Mouse (Mus musculus): ENCODE measurements around the gene Zfp691. TPM values are rescaled to one million over a fixed set of nuclear protein-coding genes. Genes with fewer than 3 reads are reported as not detected.

Gene Zfp691
- polyA plus RNA-seq, 1 experiment from 2014 or later = 7.1 TPM

DNA sequence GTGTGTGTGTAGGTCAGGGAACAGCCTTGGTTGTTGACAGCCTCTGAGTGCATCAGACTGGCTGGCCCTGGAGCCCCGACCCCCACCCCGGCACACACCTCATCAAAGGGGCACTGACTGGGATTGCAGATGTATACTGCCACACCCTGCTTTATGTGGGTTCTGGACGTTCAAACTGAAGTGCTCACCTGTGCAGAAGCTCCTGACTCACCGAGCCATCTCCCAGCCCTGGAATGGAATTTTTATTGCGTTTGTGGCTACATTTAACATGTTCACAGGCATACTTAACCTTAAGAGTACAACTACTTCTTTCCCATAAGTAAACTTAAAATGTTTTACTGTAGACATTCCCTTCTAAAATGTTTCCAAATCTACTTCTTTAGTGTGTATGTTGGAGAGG, 16.1 kb downstream of the Zfp691 start:
- H3K9me3 ChIP-seq (ENCODE audit: control insufficient read depth, low read length) = no peaks in the 10 kb centered on the region

DNA sequence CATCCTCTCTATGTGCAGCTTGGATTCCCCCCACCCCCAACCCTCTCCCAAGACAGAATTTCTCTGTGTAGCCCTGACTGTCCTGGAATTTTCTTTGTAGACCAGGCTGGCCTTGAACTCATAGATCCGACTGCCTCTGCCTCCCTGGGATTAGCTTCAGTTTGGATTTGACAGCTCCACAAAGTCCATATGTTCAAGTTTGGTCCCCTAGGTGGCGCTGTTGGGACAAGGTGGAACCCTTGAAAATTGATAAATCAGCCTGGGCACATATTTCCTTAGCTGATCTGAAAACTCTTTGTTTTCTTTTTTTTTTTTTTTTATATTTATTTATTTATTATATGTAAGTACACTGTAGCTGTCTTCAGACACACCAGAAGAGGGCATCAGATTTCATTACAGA, 16.8 kb downstream of the Zfp691 start:
- Histone ChIP-seq H3K9ac (replicated peaks; ENCODE audit: low read length) (no peak overlapping the region), H3K4me2 (ENCODE audit: low read length) (no peak overlapping the region), H3K4me3 (replicated peaks; ENCODE audit: low read depth, low read length) (no peak overlapping the region), H3K4me1 (ENCODE audit: control insufficient read depth, insufficient read depth, low read length) (no peaks in the 10 kb centered on the region), H3K27me3 (ENCODE audit: control insufficient read depth, insufficient read depth, low read length) (no peaks in the 10 kb centered on the region), H3K36me3 (ENCODE audit: control insufficient read depth, insufficient read depth, low read length) (no peaks in the 10 kb centered on the region), H3K27ac (replicated peaks; ENCODE audit: low read depth, low read length) (no peak overlapping the region), H3K9me3 (ENCODE audit: control insufficient read depth, low read length) (no peaks in the 10 kb centered on the region)
- DNase-seq (peak; percentile 63), ATAC-seq (ENCODE audit: low FRiP score, low TSS enrichment) (no peak)
- 35% methylated on average over 2 of the region's 2 CpGs for WGBS

More for the DNA sequence above, 16.1 kb downstream of the Zfp691 start:
- no peak overlapping the region for H3K4me2 ChIP-seq (ENCODE audit: low read length)
- no peaks in the 10 kb centered on the region for H3K4me1 ChIP-seq (ENCODE audit: control insufficient read depth, insufficient read depth, low read length)
- 83% methylated on average over 5 of the region's 5 CpGs for WGBS
- H3K9ac ChIP-seq (replicated peaks; ENCODE audit: low read length) = no peak overlapping the region
- no peaks in the 10 kb centered on the region for H3K27me3 ChIP-seq (ENCODE audit: control insufficient read depth, insufficient read depth, low read length)
- no peak overlapping the region for H3K4me3 ChIP-seq (replicated peaks; ENCODE audit: low read depth, low read length)
- DNase-seq (no peak), ATAC-seq (ENCODE audit: low FRiP score, low TSS enrichment) (no peak)
- H3K27ac ChIP-seq (replicated peaks; ENCODE audit: low read depth, low read length) = no peak overlapping the region
- no peaks in the 10 kb centered on the region for H3K36me3 ChIP-seq (ENCODE audit: control insufficient read depth, insufficient read depth, low read length)

DNA sequence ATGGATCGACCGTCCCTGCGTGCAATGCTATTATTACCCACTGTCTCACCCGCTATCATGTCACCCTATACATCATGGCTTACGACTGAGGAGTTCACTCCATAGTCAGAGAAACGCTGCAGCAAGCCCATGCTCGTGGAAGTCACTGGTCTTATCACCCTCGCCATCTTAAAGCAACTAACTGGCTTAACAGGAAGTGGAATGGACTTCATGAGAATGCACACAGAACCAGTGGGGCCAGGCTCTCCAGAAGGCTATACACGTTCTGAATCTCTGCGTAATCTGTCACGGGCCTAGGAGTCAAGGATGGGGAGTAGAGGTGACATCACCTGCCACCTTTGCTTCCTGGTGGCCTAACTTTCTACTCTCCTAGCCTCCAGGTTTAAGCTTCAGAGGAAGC, 25.3 kb downstream of the Zfp691 start:
- Histone ChIP-seq H3K36me3 (ENCODE audit: control insufficient read depth, insufficient read depth, low read length) (no peaks in the 10 kb centered on the region), H3K9ac (replicated peaks; ENCODE audit: low read length) (no peak overlapping the region), H3K9me3 (ENCODE audit: control insufficient read depth, low read length) (no peaks in the 10 kb centered on the region), H3K27ac (replicated peaks; ENCODE audit: low read depth, low read length) (no peak overlapping the region), H3K4me2 (ENCODE audit: low read length) (no peak overlapping the region), H3K4me1 (ENCODE audit: control insufficient read depth, insufficient read depth, low read length) (no peaks in the 10 kb centered on the region), H3K27me3 (ENCODE audit: control insufficient read depth, insufficient read depth, low read length) (no peaks in the 10 kb centered on the region), H3K4me3 (replicated peaks; ENCODE audit: low read depth, low read length) (no peak overlapping the region)
- 90% methylated on average over 11 of the region's 11 CpGs for WGBS
- DNase-seq (no peak), ATAC-seq (ENCODE audit: low FRiP score, low TSS enrichment) (no peak)

DNA sequence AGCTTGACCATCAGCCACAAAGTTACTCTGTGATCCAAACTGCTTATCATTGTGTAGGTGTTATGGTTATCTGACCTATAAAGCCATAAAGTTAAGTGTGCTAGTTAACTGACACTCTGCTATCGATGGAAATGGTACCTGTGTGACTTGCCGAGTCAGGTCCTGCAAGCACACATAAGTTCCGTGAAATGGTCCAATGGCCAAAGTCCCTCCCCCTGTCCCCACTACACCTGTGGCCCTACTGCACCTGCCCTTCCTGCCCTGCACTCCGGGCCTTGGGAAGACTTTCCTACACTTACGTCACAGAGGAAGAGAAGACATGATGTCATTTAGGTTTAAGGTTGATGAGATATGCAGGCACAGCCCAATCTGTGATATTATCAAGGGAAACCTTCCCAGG, 26.6 kb downstream of the Zfp691 start:
- Histone ChIP-seq H3K36me3 (ENCODE audit: control insufficient read depth, insufficient read depth, low read length) (no peaks in the 10 kb centered on the region), H3K4me3 (replicated peaks; ENCODE audit: low read depth, low read length) (no peak overlapping the region), H3K27ac (replicated peaks; ENCODE audit: low read depth, low read length) (no peak overlapping the region), H3K4me2 (ENCODE audit: low read length) (no peak overlapping the region), H3K27me3 (ENCODE audit: control insufficient read depth, insufficient read depth, low read length) (no peaks in the 10 kb centered on the region), H3K9me3 (ENCODE audit: control insufficient read depth, low read length) (no peaks in the 10 kb centered on the region), H3K9ac (replicated peaks; ENCODE audit: low read length) (no peak overlapping the region), H3K4me1 (ENCODE audit: control insufficient read depth, insufficient read depth, low read length) (no peaks in the 10 kb centered on the region)
- DNase-seq = no peak
- ATAC-seq (ENCODE audit: low FRiP score, low TSS enrichment) = no peak
- WGBS = 89% methylated on average over 5 of the region's 5 CpGs

DNA sequence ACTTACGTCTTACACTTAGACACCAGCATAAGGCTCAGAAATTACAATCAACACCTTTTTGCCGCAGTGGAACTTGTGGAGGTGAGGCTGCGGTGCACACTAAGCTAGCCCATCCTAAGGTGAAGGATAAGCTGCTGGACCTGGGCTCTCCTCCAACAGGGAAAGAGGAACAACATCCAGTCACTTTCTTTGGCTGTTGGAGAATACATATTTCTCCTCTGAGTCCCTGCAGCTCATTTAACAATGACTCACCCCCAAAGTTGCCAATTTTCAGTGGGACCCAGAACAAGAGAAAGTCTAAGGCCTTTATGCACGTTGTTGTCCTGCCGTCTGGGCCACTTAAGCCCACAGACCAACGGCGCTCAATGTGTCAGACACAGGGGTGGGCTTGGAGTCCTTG, 27.2 kb downstream of the Zfp691 start:
- ATAC-seq (ENCODE audit: low FRiP score, low TSS enrichment) (no peak), DNase-seq (no peak)
- Histone ChIP-seq H3K27ac (replicated peaks; ENCODE audit: low read depth, low read length) (no peak overlapping the region), H3K4me1 (ENCODE audit: control insufficient read depth, insufficient read depth, low read length) (no peaks in the 10 kb centered on the region), H3K4me2 (ENCODE audit: low read length) (no peak overlapping the region), H3K9ac (replicated peaks; ENCODE audit: low read length) (no peak overlapping the region), H3K9me3 (ENCODE audit: control insufficient read depth, low read length) (no peaks in the 10 kb centered on the region), H3K27me3 (ENCODE audit: control insufficient read depth, insufficient read depth, low read length) (no peaks in the 10 kb centered on the region), H3K36me3 (ENCODE audit: control insufficient read depth, insufficient read depth, low read length) (no peaks in the 10 kb centered on the region), H3K4me3 (replicated peaks; ENCODE audit: low read depth, low read length) (no peak overlapping the region)
- 88% methylated on average over 7 of the region's 7 CpGs for WGBS

DNA sequence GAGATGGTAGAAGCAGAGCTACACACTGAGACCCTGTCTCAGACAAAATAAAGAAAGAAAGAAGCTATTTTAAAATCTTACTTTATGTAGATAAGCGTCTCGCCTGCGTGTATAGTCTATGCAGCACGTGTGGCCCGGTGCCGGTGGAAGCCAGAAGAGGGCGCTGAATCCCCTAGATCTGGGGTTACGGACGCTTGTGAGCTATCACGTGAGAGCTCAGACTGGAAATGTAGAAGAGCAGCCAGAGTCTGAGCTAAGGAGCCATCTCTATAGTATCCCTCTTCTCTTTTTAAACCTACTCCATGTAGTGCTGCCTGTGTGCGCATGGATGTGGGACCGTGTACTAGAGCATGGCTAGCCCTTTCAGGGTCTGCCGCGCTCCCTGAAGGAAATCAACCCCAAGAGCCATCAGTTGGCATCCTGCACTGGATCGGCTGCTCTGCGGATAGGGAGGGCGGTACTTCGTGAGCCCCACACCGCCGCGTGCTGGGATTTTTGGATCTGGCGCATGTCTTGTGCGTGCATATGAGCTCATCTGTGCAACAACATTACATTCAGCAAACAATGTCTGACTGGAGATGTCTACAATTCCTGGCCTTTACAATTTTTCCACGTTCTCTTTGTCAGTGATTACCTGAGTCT, 31.6 kb downstream of the Zfp691 start:
- 21% methylated on average over 24 of the region's 24 CpGs for WGBS
- peak overlapping the region; percentile 49 for H3K4me2 ChIP-seq (ENCODE audit: low read length)
- peak overlapping the region; percentile 55; the same call in 1 of the 2 replicates for H3K27ac ChIP-seq (replicated peaks; ENCODE audit: low read depth, low read length)
- peaks cover 5% of the 10 kb centered on the region; the same call in 1 of the 2 replicates for H3K4me1 ChIP-seq (ENCODE audit: control insufficient read depth, insufficient read depth, low read length)
- no peaks in the 10 kb centered on the region for H3K27me3 ChIP-seq (ENCODE audit: control insufficient read depth, insufficient read depth, low read length)
- no peaks in the 10 kb centered on the region for H3K9me3 ChIP-seq (ENCODE audit: control insufficient read depth, low read length)
- H3K4me3 ChIP-seq (replicated peaks; ENCODE audit: low read depth, low read length) = peak overlapping the region; percentile 19; the same call in 1 of the 2 replicates
- peak; percentile 87 for DNase-seq
- no peaks in the 10 kb centered on the region for H3K36me3 ChIP-seq (ENCODE audit: control insufficient read depth, insufficient read depth, low read length)
- peak; percentile 51; the same call in 1 of the 2 replicates for ATAC-seq (ENCODE audit: low FRiP score, low TSS enrichment)
- H3K9ac ChIP-seq (replicated peaks; ENCODE audit: low read length) = no peak overlapping the region

DNA sequence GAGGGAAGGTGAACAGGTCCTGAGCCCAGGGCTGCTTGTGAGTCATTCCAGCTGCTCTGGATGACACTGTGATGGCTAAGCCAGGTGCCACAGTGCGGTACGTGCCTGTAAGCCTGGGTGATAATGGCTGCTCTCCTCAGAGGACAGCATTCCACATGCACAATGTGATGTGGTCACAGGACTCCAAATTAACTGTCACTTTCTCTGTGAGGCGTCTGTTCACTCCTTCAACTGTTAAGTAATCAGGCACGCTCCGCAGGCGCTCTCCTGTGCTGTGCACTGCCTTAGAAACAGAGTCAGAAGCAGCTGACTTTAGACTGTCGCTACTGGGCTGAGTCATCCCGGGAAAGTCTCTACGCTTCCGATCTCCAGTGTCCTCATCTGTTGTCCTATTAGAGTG, 32.8 kb downstream of the Zfp691 start:
- Histone ChIP-seq H3K36me3 (ENCODE audit: control insufficient read depth, insufficient read depth, low read length) (peaks cover 8% of the 10 kb centered on the region), H3K4me1 (ENCODE audit: control insufficient read depth, insufficient read depth, low read length) (peaks cover 5% of the 10 kb centered on the region; the same call in 1 of the 2 replicates), H3K9me3 (ENCODE audit: control insufficient read depth, low read length) (no peaks in the 10 kb centered on the region), H3K4me3 (replicated peaks; ENCODE audit: low read depth, low read length) (no peak overlapping the region), H3K4me2 (ENCODE audit: low read length) (no peak overlapping the region), H3K9ac (replicated peaks; ENCODE audit: low read length) (no peak overlapping the region), H3K27me3 (ENCODE audit: control insufficient read depth, insufficient read depth, low read length) (no peaks in the 10 kb centered on the region), H3K27ac (replicated peaks; ENCODE audit: low read depth, low read length) (no peak overlapping the region)
- no peak for DNase-seq
- no peak for ATAC-seq (ENCODE audit: low FRiP score, low TSS enrichment)
- WGBS = 56% methylated on average over 10 of the region's 10 CpGs

DNA sequence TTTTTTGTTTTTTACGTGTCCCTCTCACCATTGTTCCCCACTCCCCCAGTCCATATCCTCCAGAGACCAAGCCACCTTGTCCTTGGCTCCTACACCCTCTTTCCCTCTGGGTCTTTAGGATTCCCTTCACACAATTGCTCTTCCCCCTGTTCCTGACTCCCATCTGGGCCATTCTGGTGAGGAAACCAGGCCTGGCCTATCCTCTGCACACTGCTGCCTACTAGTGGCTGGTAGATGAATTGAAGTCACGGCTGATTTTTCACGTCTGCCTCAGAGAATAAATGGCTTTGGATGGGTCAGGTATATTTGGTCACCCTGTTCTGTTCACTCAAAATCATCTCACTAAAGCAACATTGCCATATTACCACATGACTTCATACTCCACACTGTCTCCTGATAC, 33.9 kb downstream of the Zfp691 start:
- DNase-seq (peak; percentile 30), ATAC-seq (ENCODE audit: low FRiP score, low TSS enrichment) (no peak)
- 52% methylated on average over 3 of the region's 3 CpGs for WGBS
- H3K4me2 ChIP-seq (ENCODE audit: low read length) = no peak overlapping the region
- no peaks in the 10 kb centered on the region for H3K27me3 ChIP-seq (ENCODE audit: control insufficient read depth, insufficient read depth, low read length)
- no peak overlapping the region for H3K27ac ChIP-seq (replicated peaks; ENCODE audit: low read depth, low read length)
- H3K36me3 ChIP-seq (ENCODE audit: control insufficient read depth, insufficient read depth, low read length) = peaks cover 18% of the 10 kb centered on the region
- H3K4me1 ChIP-seq (ENCODE audit: control insufficient read depth, insufficient read depth, low read length) = peaks cover 5% of the 10 kb centered on the region; the same call in 1 of the 2 replicates
- no peak overlapping the region for H3K4me3 ChIP-seq (replicated peaks; ENCODE audit: low read depth, low read length)
- H3K9ac ChIP-seq (replicated peaks; ENCODE audit: low read length) = no peak overlapping the region
- no peaks in the 10 kb centered on the region for H3K9me3 ChIP-seq (ENCODE audit: control insufficient read depth, low read length)

DNA sequence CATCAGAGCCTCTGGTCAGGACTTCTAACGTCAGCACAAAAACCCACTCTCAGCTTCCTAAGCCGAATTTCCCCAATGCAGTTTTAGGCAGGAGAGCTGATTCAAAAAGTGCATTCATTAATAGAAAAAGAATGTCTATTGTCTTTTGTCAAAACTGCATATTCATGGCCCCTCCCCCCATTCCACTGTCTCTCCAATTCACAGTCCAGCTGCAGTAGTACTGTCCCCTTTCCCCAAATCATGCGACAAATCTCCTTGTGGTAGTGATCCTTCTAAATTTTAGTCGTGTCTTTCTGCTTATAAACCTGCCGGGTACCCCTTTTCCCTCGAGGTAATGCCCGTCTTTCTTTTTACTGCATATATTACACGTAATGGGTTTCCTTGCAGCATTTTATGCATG, 35.2 kb downstream of the Zfp691 start:
- DNase-seq (peak; percentile 31), ATAC-seq (ENCODE audit: low FRiP score, low TSS enrichment) (no peak)
- peak overlapping the region; percentile 42; the same call in 1 of the 2 replicates for H3K27ac ChIP-seq (replicated peaks; ENCODE audit: low read depth, low read length)
- H3K9me3 ChIP-seq (ENCODE audit: control insufficient read depth, low read length) = no peaks in the 10 kb centered on the region
- H3K4me3 ChIP-seq (replicated peaks; ENCODE audit: low read depth, low read length) = peak overlapping the region; percentile 21; the same call in 1 of the 2 replicates
- 51% methylated on average over 8 of the region's 8 CpGs for WGBS
- H3K27me3 ChIP-seq (ENCODE audit: control insufficient read depth, insufficient read depth, low read length) = no peaks in the 10 kb centered on the region
- H3K36me3 ChIP-seq (ENCODE audit: control insufficient read depth, insufficient read depth, low read length) = peaks cover 32% of the 10 kb centered on the region
- H3K9ac ChIP-seq (replicated peaks; ENCODE audit: low read length) = no peak overlapping the region
- peak overlapping the region; percentile 55 for H3K4me2 ChIP-seq (ENCODE audit: low read length)
- H3K4me1 ChIP-seq (ENCODE audit: control insufficient read depth, insufficient read depth, low read length) = peaks cover 5% of the 10 kb centered on the region; the same call in 1 of the 2 replicates

All from midbrain, embryonic 14.5 days (tissue).